Mouse (Mus musculus): ENCODE results near the gene Krt81.
A peak's percentile ranks its signal among the peaks of the same experiment; 100 is the strongest.

GRCm38 (mm10) chr15:101453093-101453736, 10.3 kb downstream of the Krt81 start:
- TF ChIP-seq CTCF (IDR thresholded peaks at IDR 0.05; ENCODE audit: low read depth) (peak; percentile 75), EP300 (IDR thresholded peaks at IDR 0.05; ENCODE audit: low read depth) (no peak)

All from liver, postnatal 0 days (tissue).